Mouse (Mus musculus): ENCODE results near the gene Sirt2.

GRCm38 (mm10) chr7:28794496-28794895, 28.0 kb downstream of the Sirt2 start:
- TF ChIP-seq CTCF (IDR thresholded peaks at IDR 0.05; ENCODE audit: borderline replicate concordance, insufficient read depth, low read depth, low read length): no peak
- TF ChIP-seq POLR2A (IDR thresholded peaks at IDR 0.05; ENCODE audit: borderline replicate concordance, insufficient read depth, low read length): no peak

Measured in cerebellum, adult 2 months (tissue).